Mouse (Mus musculus) E14TG2a.4 (cell line): ENCODE measurements around the gene Matn4.

Source experiments
- CTCF ChIP-seq: conservative IDR thresholded peaks from 2 replicates; pipeline ENCODE4 v1.5.1; 2014; ENCODE audit warnings: low read length
- POU5F1 ChIP-seq: IDR thresholded peaks from 2 replicates; pipeline ENCODE4 v1.6.1; 2014; ENCODE audit warnings: low read length, borderline replicate concordance

DNA sequence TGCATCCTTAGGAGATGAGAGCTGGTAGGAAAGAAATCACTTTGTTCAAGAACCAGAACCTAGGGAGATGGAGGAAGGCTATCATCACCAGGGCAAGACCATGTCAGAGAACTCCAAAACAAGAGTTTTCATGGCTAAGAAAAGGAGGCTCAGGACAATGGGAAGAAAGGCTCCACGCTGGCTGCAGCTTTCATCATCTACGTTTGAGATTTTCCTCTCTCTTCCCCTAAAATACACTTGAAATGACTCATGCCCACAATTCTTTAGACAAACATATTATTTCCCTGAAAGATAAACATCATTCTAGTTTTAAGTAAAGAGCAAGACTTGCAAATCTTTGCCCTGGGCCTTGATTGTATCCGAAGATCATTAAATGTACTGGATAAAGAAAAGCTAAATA is 33.6 kb downstream of the Matn4 start:
- TF ChIP-seq CTCF (no peak), POU5F1 (no peak)
